Mouse (Mus musculus) left cerebral cortex, adult 18-20 months (tissue): ENCODE results near the gene Gm14692. TPM values are rescaled to one million over a fixed set of nuclear protein-coding genes. Genes with fewer than 3 reads are reported as not detected.
"Not testable (repeated sequence)": the region's sequence is repeated elsewhere in the genome, so short reads cannot be mapped to it uniquely, and the experiment has no call there.

Source experiments
- DNase-seq, 2 experiments: peaks; one replicate each; pipeline ENCODE4 v3.0.0; 2021 to 2022; ENCODE audit warnings: low spot score in 2 of 2, mixed read lengths in 1 of 2
- long read RNA-seq, 2 experiments: library from polyadenylated mRNA; stranded (forward); transcript quantifications; one replicate each; pipeline ENCODE4 v2.0.0; 2021
- total RNA-seq, 2 experiments: library from RNA; stranded (reverse); gene quantifications; 2 replicates each; pipeline ENCODE4 v1.2.3; 2021

Gm14692 gene
- not detected for total RNA-seq
- long read RNA-seq, experiment 1: 0 reads
- long read RNA-seq, experiment 2: 0 reads

- DNase-seq: not testable (repeated sequence)
Observed at GRCm38 (mm10) chrX:67695398-67695797, at the start of gene Gm14692. TSS of gene Gm14692 (plus strand) at chrX:67695698.

GRCm38 (mm10) chrX:67693462-67693861 lies 2.0 kb upstream of the Gm14692 start, which contains the start of gene Gm1140:
TSS of gene Gm1140 (minus strand) at chrX:67693562.
- DNase-seq: not testable (repeated sequence)

Other genes with a start within 250 kb of the Gm14692 start
- gene Gm1140, start 2.1 kb upstream of the Gm14692 start, total RNA-seq: not detected
- gene 4933436I01Rik, start 225.8 kb downstream of the Gm14692 start, total RNA-seq: not detected